In the genomic region with DNA sequence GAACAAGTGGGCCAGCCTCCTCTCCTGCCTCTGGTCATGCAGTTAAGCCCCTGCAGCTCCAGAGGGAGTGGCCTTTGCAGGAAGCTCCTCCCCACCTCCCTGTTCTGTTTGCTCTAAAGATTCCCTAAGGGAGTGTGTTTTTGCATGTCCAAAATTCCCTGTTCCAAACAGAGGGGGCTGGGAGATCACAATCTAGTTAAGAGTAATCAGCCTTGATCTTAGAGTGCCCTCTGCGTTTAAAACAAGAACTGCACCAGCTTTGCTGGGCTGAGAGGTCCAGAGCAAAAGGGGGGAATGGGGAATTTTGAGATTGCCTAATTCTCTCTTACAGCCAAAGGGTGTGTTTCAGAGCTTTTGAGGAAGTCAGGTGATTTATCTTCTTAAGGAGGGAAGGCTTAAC, we compare ENCODE assay signal across 9 mouse cellular contexts. TPM values are rescaled to one million over a fixed set of nuclear protein-coding genes. Genes with fewer than 3 reads are reported as not detected.
DNase-seq lines count a peak whose midpoint lies in the region; ATAC-seq and TF ChIP-seq lines count a peak whose summit lies in the region.
"Not testable (repeated sequence)": the region's sequence is repeated elsewhere in the genome, so short reads cannot be mapped to it uniquely, and the experiment has no call there.
"Had no signal": no experiment of that assay in that cellular context is flagged by ENCODE, and none has a peak within 500 bp of the region (broad histone marks: within the 10 kb centered on the region; RNA-seq: fewer than 3 reads in every experiment).

A gene (minus strand): TSS at position 76 of the 400 bp plus-strand sequence.

- H3K4me3 ChIP-seq in kidney, adult 2 months (ENCODE audit: insufficient read depth, low read depth, low read length): peak within 1 kb of the TSS; percentile 32
- peak within 1 kb of the TSS; percentile 11; the same call in 1 of the 2 replicates for H3K4me3 ChIP-seq in small intestine, adult 2 months (ENCODE audit: low read depth, low read length)

- H3K36me3 ChIP-seq in kidney, adult 2 months (ENCODE audit: control insufficient read depth, insufficient read depth, low read length); small intestine, adult 2 months (ENCODE audit: control insufficient read depth, insufficient read depth, low read length): not testable (repeated sequence)

- DNase-seq in 3134 (ENCODE audit: extremely low read depth, insufficient read length, low spot score): peak; percentile 51
- DNase-seq in adrenal gland, postnatal 25 days: peak; percentile 28
- DNase-seq in embryo, embryonic 11.5 days (ENCODE audit: low read depth, low spot score): peak; percentile 22
- DNase-seq in kidney, adult 2 months: peak; percentile 65
- peak; percentile 12 to 52 for DNase-seq in left cerebral cortex, postnatal 10 days (ENCODE audit: extremely low spot score in 1 of 2, low spot score in 2 of 2)

- TF ChIP-seq CTCF in kidney, adult 2 months (conservative IDR thresholded peaks at IDR 0.05; ENCODE audit: insufficient read depth, insufficient read length, low read depth, low read length): peak; percentile 49
- not testable (repeated sequence) for TF ChIP-seq CTCF in small intestine, adult 2 months (IDR thresholded peaks at IDR 0.05; ENCODE audit: extremely low read depth, insufficient read length, insufficient replicate concordance, low read depth, low read length)

- 0% methylated on average over 1 of the region's 1 CpGs for WGBS in kidney, adult 2 months
- 0% methylated on average over 1 of the region's 1 CpGs for WGBS in small intestine, adult 2 months

- TF ChIP-seq POLR2A in kidney, adult 2 months (IDR thresholded peaks at IDR 0.05; ENCODE audit: low read depth, low read length); small intestine, adult 2 months (IDR thresholded peaks at IDR 0.05; ENCODE audit: low read depth, low read length): not testable (repeated sequence)

- ATAC-seq in granulocyte monocyte progenitor cell, adult 5-6 weeks (replicated peaks; ENCODE audit: poor library complexity, severe bottlenecking): peak; percentile 92
- peak; percentile 84 for ATAC-seq in megakaryocyte, adult 5-6 weeks (ENCODE audit: poor library complexity, severe bottlenecking)

- intact Hi-C loops in left cerebral cortex, postnatal 10 days (cut with DNase I): loop anchor here (5.0 kb wide), 1 partner anchor 60 kb away; no protein-coding TSS in a partner anchor

- H3K4me1 ChIP-seq in kidney, adult 2 months (ENCODE audit: control insufficient read depth, insufficient read depth, low read length); small intestine, adult 2 months (ENCODE audit: control insufficient read depth, insufficient read depth, insufficient read length, low read length): not testable (repeated sequence)

- not testable (repeated sequence) for H3K27ac ChIP-seq in kidney, adult 2 months (ENCODE audit: insufficient read depth, low read depth, low read length); small intestine, adult 2 months (ENCODE audit: insufficient read depth, low read depth, low read length)

- H3K27me3 ChIP-seq in kidney, adult 2 months (replicated peaks; ENCODE audit: control insufficient read depth, insufficient read depth, low read length); small intestine, adult 2 months (ENCODE audit: control insufficient read depth, insufficient read depth, low read length): not testable (repeated sequence)

RNA-seq across cellular contexts. Expression of the gene that starts here (rescaled TPM):
- total RNA-seq in adrenal gland, postnatal 25 days (2021): 36.5 and 38.0 TPM in 2 replicates
- not detected in 2 replicates for total RNA-seq in granulocyte monocyte progenitor cell, adult 5-6 weeks (2014; fragmentation: Nextera tagmentation)
- total RNA-seq in granulocyte monocyte progenitor cell, adult 5-6 weeks (2017): 0.13 TPM in 1 of 2 replicates, not detected in the other
- polyA plus RNA-seq in kidney, adult 2 months (2012; rRNA removed): 34.0 and 38.1 TPM in 2 replicates
- total RNA-seq in left cerebral cortex, postnatal 10 days (2021): 1 to 10 TPM; 1.2 to 2.0 TPM
- total RNA-seq in megakaryocyte, adult 5-6 weeks (2015): 0.14 TPM in 1 of 2 replicates, not detected in the other
- 0.28 and 1.0 TPM in 2 replicates for total RNA-seq in megakaryocyte, adult 5-6 weeks (2017)
- 9.3 and 11.1 TPM in 2 replicates for polyA plus RNA-seq in small intestine, adult 2 months (2012; rRNA removed)
- polyA plus RNA-seq: inflammation-experienced regulatory T-cells, adult 6 months had no signal

Comparison
In these comparisons a context has a peak if more than half of its experiments do, and no peak if none do; other contexts are left out.
1. RNA of the gene that starts here (total RNA-seq): 36.5 to 38.0 TPM in adrenal gland, postnatal 25 days; 1.2 to 2.0 TPM in left cerebral cortex, postnatal 10 days, 0.14 to 1.0 TPM in megakaryocyte, adult 5-6 weeks and 0.13 TPM in granulocyte monocyte progenitor cell, adult 5-6 weeks; every median in the first group is over 10 times any median in the second.
2. Peak in ATAC-seq in granulocyte monocyte progenitor cell, adult 5-6 weeks; RNA of the gene not detected or under 1 TPM.
3. Peak in every context shown above with its lines, with median percentiles within 50 percentile points of each other: DNase-seq.